Mouse (Mus musculus) kidney, postnatal 14 days (tissue): ENCODE data around the gene Aak1.
A peak's percentile ranks its signal among the peaks of the same experiment; 100 is the strongest.
"Not testable (repeated sequence)": the region's sequence is repeated elsewhere in the genome, so short reads cannot be mapped to it uniquely, and the experiment has no call there.

Experiments used
- DNase-seq: peaks from one replicate; pipeline ENCODE4 v3.0.0; 2022; ENCODE audit warnings: mixed read lengths

Gene Aak1

DNA sequence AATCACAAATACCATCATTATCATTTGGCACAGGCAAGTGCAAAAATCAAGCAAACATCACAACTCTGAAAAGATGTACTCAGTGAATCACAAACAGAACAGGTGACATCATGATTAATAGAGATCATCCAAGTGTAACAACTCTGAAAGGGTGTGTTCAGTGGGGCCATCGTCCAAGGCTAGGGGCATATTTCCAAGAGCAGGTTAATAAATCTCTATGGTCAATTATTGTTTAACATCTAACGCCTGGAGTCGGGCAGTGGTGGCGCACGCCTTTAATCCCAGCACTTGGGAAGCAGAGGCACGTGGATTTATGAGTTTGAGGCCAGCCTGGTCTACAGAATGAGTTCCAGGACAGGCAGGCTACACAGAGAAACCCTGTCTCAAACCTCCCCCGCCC, 182.0 kb downstream of the Aak1 start:
- peak; percentile 67 for DNase-seq

DNA sequence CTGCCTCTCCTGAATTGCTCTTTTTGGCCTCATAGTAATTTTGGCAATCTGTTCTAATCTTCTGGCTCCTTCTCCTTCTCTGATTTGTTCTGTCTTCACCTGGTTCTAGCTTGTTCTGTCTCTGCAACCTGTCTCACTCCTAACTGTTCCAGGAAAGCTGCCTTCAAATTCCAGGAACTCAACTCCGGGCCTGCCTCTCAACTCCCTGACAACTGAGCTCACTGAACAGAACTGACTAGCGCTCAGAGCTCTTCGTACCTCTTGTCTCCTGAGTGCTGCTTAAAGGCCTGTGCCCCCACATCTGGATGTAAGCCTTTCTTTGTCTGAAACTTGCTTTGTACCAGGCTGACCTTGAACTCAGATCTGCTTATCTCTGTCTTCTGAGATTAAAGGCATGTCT, 183.1 kb downstream of the Aak1 start:
- no peak for DNase-seq

DNA sequence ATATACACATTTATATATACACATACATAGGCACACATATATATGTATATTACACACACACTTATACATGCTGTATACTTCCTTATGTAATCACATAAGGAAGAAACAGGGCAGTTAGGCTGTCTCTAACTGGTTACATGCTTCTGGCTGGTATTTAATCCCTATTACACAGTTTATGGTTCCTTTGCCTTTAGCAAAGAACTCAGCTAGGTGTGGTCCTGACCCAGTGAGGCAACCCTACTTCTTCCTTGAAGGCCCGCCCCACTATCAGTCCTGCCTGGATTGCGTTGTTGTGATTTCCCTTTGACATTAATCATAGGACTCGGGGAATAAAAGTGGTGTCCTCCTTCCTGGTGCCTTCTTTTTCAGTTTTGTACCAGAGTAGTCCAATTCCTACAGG, 185.1 kb downstream of the Aak1 start:
- DNase-seq = no peak

- DNase-seq = peak; percentile 14
Measured at GRCm38 (mm10) chr6:87037826-87038620, 188.7 kb downstream of the Aak1 start.

- DNase-seq = no peak
Measured at GRCm38 (mm10) chr6:87039161-87039560, 189.8 kb downstream of the Aak1 start.

- DNase-seq = no peak
Measured at GRCm38 (mm10) chr6:87040971-87041370, 191.7 kb downstream of the Aak1 start.

DNA sequence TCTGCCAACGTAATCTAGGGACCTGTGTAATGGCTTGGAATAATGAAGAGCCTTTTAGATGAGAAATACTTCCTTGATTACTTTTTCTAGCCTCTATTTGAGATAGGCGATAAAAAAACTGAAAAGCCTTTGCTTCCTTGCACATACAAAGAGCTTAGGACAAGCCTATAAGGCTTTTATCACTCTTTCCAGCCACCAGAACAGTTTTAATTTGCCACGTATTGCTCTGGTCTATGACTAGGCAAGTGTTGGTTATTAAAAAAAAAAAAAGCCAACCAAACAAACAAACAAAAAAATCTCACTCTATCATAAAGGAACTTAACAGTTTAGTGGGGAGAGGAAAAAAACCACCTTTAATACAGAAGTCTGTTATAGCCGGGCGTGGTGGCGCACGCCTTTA, 192.1 kb downstream of the Aak1 start:
- no peak for DNase-seq

DNA sequence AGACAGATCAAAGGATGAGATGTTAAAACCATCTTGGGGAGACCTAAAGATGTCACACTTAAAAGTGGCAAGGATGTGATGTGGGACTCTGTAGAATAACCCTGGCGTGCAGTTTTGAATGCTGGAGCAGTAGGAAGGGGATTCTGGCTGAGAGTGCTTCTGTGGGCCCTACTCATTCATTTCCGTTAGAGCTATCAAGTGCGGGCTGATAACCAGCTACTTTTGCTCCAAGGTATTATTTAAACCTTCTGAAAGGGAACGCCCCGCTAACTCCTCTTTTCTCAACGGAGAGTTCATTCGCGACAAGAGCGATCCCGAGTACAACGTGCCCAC, 192.7 kb downstream of the Aak1 start:
- no peak for DNase-seq

- DNase-seq = peak; percentile 98
Measured at GRCm38 (mm10) chr6:87042337-87043130, 193.2 kb downstream of the Aak1 start, which contains the start of gene Gfpt1. TSS of gene Gfpt1 (plus strand) at chr6:87042846.

GRCm38 (mm10) chr6:87043131-87043516, 193.8 kb downstream of the Aak1 start:
- no peak for DNase-seq

DNA sequence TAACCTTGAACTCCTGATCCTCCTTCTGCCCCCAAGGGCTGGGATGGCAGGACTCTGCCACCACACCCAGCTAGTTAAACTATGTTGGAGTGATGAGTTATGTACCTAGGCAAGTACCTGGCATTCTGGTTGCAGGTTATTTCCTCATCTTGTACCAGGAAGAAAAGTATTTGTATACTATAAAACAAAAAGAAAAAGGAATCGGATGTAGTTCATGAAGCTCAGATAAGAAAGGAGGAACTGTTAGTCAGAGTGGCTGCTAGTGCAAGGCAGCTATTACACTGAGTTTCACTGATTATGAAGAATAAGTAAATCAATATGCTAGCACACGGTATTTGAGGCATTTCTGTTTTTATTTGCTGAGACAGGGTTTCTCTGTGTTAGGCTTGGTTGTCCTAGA, 195.6 kb downstream of the Aak1 start:
- no peak for DNase-seq

- no peak for DNase-seq
Measured at GRCm38 (mm10) chr6:87045507-87045906, 196.2 kb downstream of the Aak1 start.

DNA sequence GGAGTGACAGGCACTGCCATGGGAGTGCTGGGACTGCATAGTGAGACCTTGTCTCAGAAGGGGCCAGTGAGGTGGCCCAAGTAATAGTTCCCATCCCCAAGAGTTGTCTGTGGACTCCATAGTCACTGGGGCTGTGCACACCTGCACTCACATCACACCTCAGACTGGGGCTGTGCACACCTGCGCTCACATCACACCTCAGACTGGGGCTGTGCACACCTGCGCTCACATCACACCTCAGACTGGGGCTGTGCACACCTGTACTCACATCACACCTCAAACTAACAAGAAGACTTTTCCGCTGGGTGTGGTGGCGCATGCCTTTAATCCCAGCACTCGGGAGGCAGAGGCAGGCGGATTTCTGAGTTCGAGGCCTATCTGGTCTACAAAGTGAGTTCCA, 199.4 kb downstream of the Aak1 start:
- not testable (repeated sequence) for DNase-seq

- no peak for DNase-seq
Measured at GRCm38 (mm10) chr6:87051886-87052425, 202.6 kb downstream of the Aak1 start.
